Mouse (Mus musculus): Measurements from ENCODE around the gene Aldoc.

DNA sequence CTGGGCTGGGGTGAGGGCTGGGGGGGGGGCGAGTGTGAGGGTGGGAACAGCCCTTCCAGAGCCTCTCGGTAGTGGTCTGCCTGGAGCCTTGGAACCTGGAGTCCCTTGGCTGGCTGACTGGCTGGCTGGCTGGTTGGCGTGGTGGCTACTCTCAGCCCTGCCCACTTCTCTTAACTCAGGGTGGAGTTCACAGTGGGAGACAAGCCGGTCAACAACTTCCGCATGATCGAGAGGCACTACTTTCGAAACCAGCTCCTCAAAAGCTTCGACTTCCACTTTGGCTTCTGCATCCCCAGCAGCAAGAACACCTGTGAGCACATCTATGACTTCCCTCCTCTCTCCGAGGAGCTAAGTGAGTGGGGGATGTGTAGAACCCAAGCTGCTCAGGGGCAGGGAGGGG, 25.1 kb downstream of the Aldoc start:
- TF ChIP-seq CTCF (IDR thresholded peaks at IDR 0.05; ENCODE audit: borderline replicate concordance, insufficient read depth, low read depth, low read length) (no peak), POLR2A (IDR thresholded peaks at IDR 0.05; ENCODE audit: borderline replicate concordance, insufficient read depth, low read length) (no peak)
